11 mouse cellular contexts compared by ENCODE assay signal in the genomic region with DNA sequence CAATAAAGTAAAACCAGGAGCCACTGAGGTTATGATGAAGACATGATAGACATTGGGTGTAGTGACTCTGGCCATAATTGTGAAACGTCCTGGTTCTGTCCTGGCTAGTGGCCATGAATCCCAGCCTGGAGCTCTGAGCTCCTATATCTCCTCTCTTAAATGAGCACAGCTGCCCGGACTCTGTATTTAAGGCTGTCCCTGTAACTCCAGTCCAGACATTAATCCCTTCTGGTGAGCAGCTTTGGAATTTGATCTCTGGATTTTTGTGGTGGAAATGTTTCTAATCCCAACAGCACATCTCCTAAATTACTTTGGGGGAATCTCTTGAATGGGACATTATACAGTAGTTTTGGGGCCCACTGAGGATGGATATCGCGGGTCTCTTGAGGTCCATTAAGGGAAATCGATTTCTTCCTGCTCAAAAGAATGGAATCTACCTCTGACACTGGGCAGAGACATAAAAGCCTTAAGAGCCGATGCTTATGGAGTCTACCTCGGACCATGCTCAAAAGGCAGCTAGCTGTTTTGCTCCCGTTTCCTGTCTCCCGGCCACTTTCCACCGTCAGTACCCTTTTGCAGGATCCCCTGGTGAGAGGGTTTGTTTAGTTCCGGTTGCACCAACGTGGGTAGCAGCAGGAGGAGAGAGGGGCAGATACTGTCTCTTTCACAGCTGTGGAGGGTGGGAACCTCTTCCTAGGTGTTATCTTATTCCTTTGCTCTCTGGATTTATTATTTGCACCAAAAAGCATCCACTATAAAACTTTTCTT. TPM values are rescaled to one million over a fixed set of nuclear protein-coding genes. Genes with fewer than 3 reads are reported as not detected.
DNase-seq lines count a peak whose midpoint lies in the region; ATAC-seq and TF ChIP-seq lines count a peak whose summit lies in the region.
"Had no signal": no experiment of that assay in that cellular context is flagged by ENCODE, and none has a peak within 500 bp of the region (broad histone marks: within the 10 kb centered on the region; RNA-seq: fewer than 3 reads in every experiment).

No protein-coding gene starts in this region.

- no peak for DNase-seq in heart, postnatal 25 days (ENCODE audit: low spot score)
- peak; percentile 24 for DNase-seq in embryo, embryonic 10.5 days (ENCODE audit: low spot score)
- no peak for DNase-seq in thymus, postnatal 14 days
- DNase-seq in urinary bladder, postnatal 4 days (ENCODE audit: low spot score in 2 of 2) = no peak
- no peak for DNase-seq in frontal cortex, postnatal 10 days (ENCODE audit: low spot score in 2 of 2)
- DNase-seq: lung, adult 2 months had no signal

- H3K27ac ChIP-seq in heart, embryonic 12.5 days (ENCODE audit: poor library complexity, severe bottlenecking) = no peak overlapping the region
- no peak overlapping the region for H3K27ac ChIP-seq in limb, embryonic 12.5 days
- H3K27ac ChIP-seq: left cerebral cortex, adult 2 months had no signal

- intact Hi-C loops in heart, postnatal 25 days (cut with DNase I) = no loop called here

- H3K36me3 ChIP-seq in heart, embryonic 12.5 days = no peaks in the 10 kb centered on the region
- no peaks in the 10 kb centered on the region for H3K36me3 ChIP-seq in E14TG2a.4 (ENCODE audit: insufficient read depth, low read length)
- no peaks in the 10 kb centered on the region for H3K36me3 ChIP-seq in limb, embryonic 12.5 days

- H3K9me3 ChIP-seq in heart, embryonic 12.5 days (replicated peaks) = no peaks in the 10 kb centered on the region
- no peaks in the 10 kb centered on the region for H3K9me3 ChIP-seq in E14TG2a.4 (ENCODE audit: low read length)
- H3K9me3 ChIP-seq in limb, embryonic 12.5 days = no peaks in the 10 kb centered on the region

- no peak overlapping the region for H3K4me3 ChIP-seq in heart, embryonic 12.5 days
- peak overlapping the region; percentile 69 for H3K4me3 ChIP-seq in E14TG2a.4 (replicated peaks; ENCODE audit: low read length)
- no peak overlapping the region for H3K4me3 ChIP-seq in limb, embryonic 12.5 days (replicated peaks)
- H3K4me3 ChIP-seq: left cerebral cortex, adult 2 months had no signal

- H3K9ac ChIP-seq in heart, embryonic 12.5 days = no peak overlapping the region
- H3K9ac ChIP-seq in limb, embryonic 12.5 days (replicated peaks) = no peak overlapping the region

- TF ChIP-seq CTCF in E14TG2a.4 (conservative IDR thresholded peaks at IDR 0.05; ENCODE audit: low read length) = no peak

- peaks cover 2% of the 10 kb centered on the region; the same call in 1 of the 2 replicates for H3K4me1 ChIP-seq in heart, embryonic 12.5 days (replicated peaks)
- peaks cover 87% of the 10 kb centered on the region for H3K4me1 ChIP-seq in E14TG2a.4 (replicated peaks; ENCODE audit: low read depth, low read length)
- H3K4me1 ChIP-seq in limb, embryonic 12.5 days (replicated peaks) = peaks cover 12% of the 10 kb centered on the region

- no peak for ATAC-seq in heart, embryonic 12.5 days (ENCODE audit: insufficient number of reproducible peaks, low FRiP score)
- ATAC-seq in limb, embryonic 12.5 days (ENCODE audit: insufficient number of reproducible peaks, insufficient read depth, low FRiP score, low TSS enrichment, low read depth) = no peak

- H3K27me3 ChIP-seq in heart, embryonic 12.5 days (replicated peaks) = peaks cover 18% of the 10 kb centered on the region
- H3K27me3 ChIP-seq in E14TG2a.4 (ENCODE audit: insufficient read depth, low read length) = no peaks in the 10 kb centered on the region
- H3K27me3 ChIP-seq in limb, embryonic 12.5 days = peaks cover 26% of the 10 kb centered on the region

- H3K4me2 ChIP-seq in heart, embryonic 12.5 days = peak overlapping the region; percentile 55
- H3K4me2 ChIP-seq in limb, embryonic 12.5 days = peak overlapping the region; percentile 27; the same call in 1 of the 2 replicates

- 18% methylated on average over 12 of the region's 12 CpGs for WGBS in heart, embryonic 12.5 days
- WGBS in limb, embryonic 12.5 days = 12% methylated on average over 12 of the region's 12 CpGs

RNA-seq across cellular contexts. Expression of a gene that starts 41.2 kb away (rescaled TPM):
- polyA plus RNA-seq in heart, embryonic 12.5 days (2016; fragmentation: Nextera tagmentation; extraction: Ambion mirVana) = 0.08 TPM in 1 of 2 replicates, not detected in the other
- total RNA-seq in heart, postnatal 25 days (2021) = not detected
- 0.46 and 0.71 TPM in 2 replicates for polyA plus RNA-seq in limb, embryonic 12.5 days (2016; fragmentation: Nextera tagmentation; extraction: Ambion mirVana)
- polyA plus RNA-seq: small intestine, adult 2 months had no signal

RNA-seq across cellular contexts. Expression of a gene that starts 47.6 kb away (rescaled TPM):
- polyA plus RNA-seq in heart, embryonic 12.5 days (2016; fragmentation: Nextera tagmentation; extraction: Ambion mirVana) = 15.1 and 17.1 TPM in 2 replicates
- 10 to 100 TPM; 13.3 to 14.8 TPM for total RNA-seq in heart, postnatal 25 days (2021)
- 13.3 and 14.7 TPM in 2 replicates for polyA plus RNA-seq in limb, embryonic 12.5 days (2016; fragmentation: Nextera tagmentation; extraction: Ambion mirVana)
